Mouse (Mus musculus): ENCODE measurements around the gene Sqstm1. TPM values are rescaled to one million over a fixed set of nuclear protein-coding genes. Genes with fewer than 3 reads are reported as not detected.

The Sqstm1 gene
- total RNA-seq, 2 experiments from 2014 or later: 217 to 261 TPM

DNA sequence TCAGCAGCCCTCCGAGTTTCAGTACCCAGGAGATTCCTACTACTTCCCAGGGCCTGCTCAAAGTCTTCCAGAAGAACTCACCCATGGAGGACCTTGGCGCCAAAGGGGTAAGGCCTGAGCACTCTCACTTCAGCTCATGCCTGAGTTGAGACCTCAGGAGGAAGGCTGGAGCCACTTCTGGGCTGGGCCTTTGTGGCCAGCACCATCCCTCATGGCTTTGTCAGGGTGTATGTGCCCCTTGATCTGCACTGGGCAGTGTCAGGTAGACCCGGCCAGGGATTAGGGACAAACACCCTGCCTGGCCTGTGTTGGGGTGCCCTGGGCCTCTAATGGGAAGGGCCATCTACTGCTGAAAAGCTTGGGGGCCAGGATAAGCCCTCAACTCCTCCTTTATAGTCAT lies 59.3 kb downstream of the Sqstm1 start:
- intact Hi-C loops (cut with DNase I; ENCODE audit: low total_unique reads): no loop called here
- DNase-seq: no peak

DNA sequence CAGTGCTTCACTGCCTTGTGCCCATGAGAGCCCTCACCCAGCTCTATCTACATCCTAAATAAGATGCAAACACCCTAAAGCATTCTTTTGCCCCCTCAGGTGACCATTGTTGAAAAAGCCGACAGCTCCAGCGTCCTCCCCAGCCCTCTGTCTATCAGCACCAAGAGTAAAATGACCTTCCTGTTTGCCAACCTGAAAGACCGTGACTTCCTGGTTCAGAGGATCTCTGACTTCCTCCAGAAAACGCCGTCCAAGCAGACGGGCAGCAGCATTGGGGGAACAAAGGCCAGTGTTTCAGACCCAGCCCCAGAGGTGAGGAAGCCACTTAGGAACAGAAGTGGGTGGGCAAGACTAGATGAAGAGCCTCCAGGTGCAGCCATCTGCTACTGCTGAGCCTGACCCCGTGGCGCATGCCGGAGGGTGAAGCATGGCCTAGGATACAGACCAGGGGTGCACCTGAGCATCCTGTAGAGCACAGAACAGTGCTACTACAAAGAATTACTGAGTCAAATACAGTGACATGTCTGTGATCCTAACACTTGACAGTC lies 61.0 kb downstream of the Sqstm1 start:
- intact Hi-C loops (cut with DNase I; ENCODE audit: low total_unique reads): no loop called here
- DNase-seq: no peak

Small RNA genes within 50 kb of the gene (microRNA-seq; reads per million reads assigned to microRNA genes)
- gene Mir6919: 0 to 0.50 reads per million in 2 experiments

Other genes with a start within 250 kb of the Sqstm1 start
- gene Rnf130, start 185.5 kb downstream of the Sqstm1 start, total RNA-seq (2021): 10 to 100 TPM; 31.2 to 33.2 TPM
- gene Tbc1d9b, start 79.4 kb downstream of the Sqstm1 start, total RNA-seq (2021): 10 to 100 TPM; 22.7 to 23.4 TPM
- 1 to 10 TPM; 5.0 to 5.4 TPM for gene Mrnip, start 36.4 kb downstream of the Sqstm1 start, total RNA-seq (2021)
- 10 to 100 TPM; 24.8 to 25.5 TPM for gene Mgat4b, start 63 bp upstream of the Sqstm1 start, total RNA-seq (2021)
- 1 to 10 TPM; 1.9 to 2.0 TPM for gene Ltc4s, start 27.8 kb upstream of the Sqstm1 start, total RNA-seq (2021)
- 1 to 10 TPM; 9.0 to 9.1 TPM for gene Maml1, start 81.5 kb upstream of the Sqstm1 start, total RNA-seq (2021)
- gene Canx, start 114.8 kb upstream of the Sqstm1 start, total RNA-seq (2021): 100 to 1,000 TPM; 104 to 133 TPM
- not detected for gene Cby3, start 143.6 kb upstream of the Sqstm1 start, total RNA-seq (2021)
- gene Hnrnph1, start 166.2 kb upstream of the Sqstm1 start, total RNA-seq (2021): 10 to 100 TPM; 77.9 to 81.6 TPM
- 10 to 100 TPM; 17.4 to 18.2 TPM for gene Rufy1, start 220.3 kb upstream of the Sqstm1 start, total RNA-seq (2021)